Mouse (Mus musculus) intestine, embryonic 15.5 days (tissue): ENCODE results near the gene Aanat. TPM values are rescaled to one million over a fixed set of nuclear protein-coding genes. Genes with fewer than 3 reads are reported as not detected.
"Not testable (repeated sequence)": the region's sequence is repeated elsewhere in the genome, so short reads cannot be mapped to it uniquely, and the experiment has no call there.

Experiments
- ATAC-seq: fragments of 200-750 bp; cut with Nextera tagmentation; 2 replicates; pipeline ENCODE4 v1.8.0; 2017; ENCODE audit warnings: moderate TSS enrichment, moderate library complexity
- H3K27ac ChIP-seq: fragments of 300-500 bp; sonication (generic); 2 replicates; pipeline ENCODE4 v1.5.1; 2015; ENCODE audit warnings: mild to moderate bottlenecking, inconsistent platforms
- H3K27me3 ChIP-seq: fragments of 300-500 bp; sonication (generic); replicated peaks from 2 replicates; pipeline ENCODE4 v1.6.1; 2015; ENCODE audit warnings: inconsistent platforms
- H3K36me3 ChIP-seq: fragments of 300-500 bp; sonication (generic); 2 replicates; pipeline ENCODE4 v1.6.1; 2015; ENCODE audit warnings: inconsistent platforms
- H3K4me1 ChIP-seq: fragments of 300-500 bp; sonication (generic); replicated peaks from 2 replicates; pipeline ENCODE4 v1.6.1; 2015; ENCODE audit warnings: inconsistent platforms
- H3K4me2 ChIP-seq: fragments of 300-500 bp; sonication (generic); replicated peaks from 2 replicates; pipeline ENCODE4 v1.6.1; 2015; ENCODE audit warnings: mild to moderate bottlenecking, inconsistent platforms
- H3K4me3 ChIP-seq: fragments of 300-500 bp; sonication (generic); replicated peaks from 2 replicates; pipeline ENCODE4 v1.5.1; 2015; ENCODE audit warnings: inconsistent platforms
- H3K9ac ChIP-seq: fragments of 300-500 bp; sonication (generic); 2 replicates; pipeline ENCODE4 v1.6.1; 2015; ENCODE audit warnings: inconsistent platforms
- H3K9me3 ChIP-seq: fragments of 300-500 bp; sonication (generic); 2 replicates; pipeline ENCODE4 v1.6.1; 2016; ENCODE audit warnings: inconsistent platforms
- WGBS: fragments of 180-500 bp; shearing (Covaris S2); methylation state at CpG from one replicate; pipeline ENCODE4 v1.1.7; 2015; 5-methylcytosine and 5-hydroxymethylcytosine counted together
- polyA plus RNA-seq: library from polyadenylated mRNA; unstranded; fragments of >200 nt; fragmentation: Nextera tagmentation; extraction: Ambion mirVana; gene quantifications from 2 replicates; pipeline ENCODE4 v1.2.1, GENCODE M21; 2015

Gene Aanat
- polyA plus RNA-seq, 1 experiment from 2014 or later: not detected

- 0 out of 2 replicates have a peak, but pooled peaks cover 2% of the 10 kb centered on the region for H3K36me3 ChIP-seq
- 85% methylated on average over 8 of the region's 8 CpGs for WGBS
- H3K27me3 ChIP-seq: no peaks in the 10 kb centered on the region
- no peaks in the 10 kb centered on the region for H3K4me1 ChIP-seq
- no peak overlapping the region for H3K4me3 ChIP-seq
- no peak for ATAC-seq
- H3K27ac ChIP-seq: no peak overlapping the region
- H3K4me2 ChIP-seq: no peak overlapping the region
- no peak overlapping the region for H3K9ac ChIP-seq
- H3K9me3 ChIP-seq: no peaks in the 10 kb centered on the region
Measured at GRCm38 (mm10) chr11:116598193-116598592, 12.0 kb downstream of the Aanat start.

GRCm38 (mm10) chr11:116599230-116599629 lies 13.0 kb downstream of the Aanat start:
- H3K4me1 ChIP-seq: no peaks in the 10 kb centered on the region
- H3K4me3 ChIP-seq: no peak overlapping the region
- no peaks in the 10 kb centered on the region for H3K27me3 ChIP-seq
- ATAC-seq: no peak
- H3K9me3 ChIP-seq: no peaks in the 10 kb centered on the region
- H3K4me2 ChIP-seq: no peak overlapping the region
- 95% methylated on average over 15 of the region's 15 CpGs for whole genome bisulfite sequencing
- H3K27ac ChIP-seq: no peak overlapping the region
- H3K9ac ChIP-seq: no peak overlapping the region
- H3K36me3 ChIP-seq: 0 out of 2 replicates have a peak, but pooled peaks cover 6% of the 10 kb centered on the region

GRCm38 (mm10) chr11:116601166-116601565 lies 14.9 kb downstream of the Aanat start:
- H3K4me1 ChIP-seq: no peaks in the 10 kb centered on the region
- H3K27me3 ChIP-seq: no peaks in the 10 kb centered on the region
- 97% methylated on average over 8 of the region's 8 CpGs for WGBS
- no peak overlapping the region for H3K4me2 ChIP-seq
- no peak overlapping the region for H3K4me3 ChIP-seq
- no peak overlapping the region for H3K27ac ChIP-seq
- no peaks in the 10 kb centered on the region for H3K9me3 ChIP-seq
- no peak for ATAC-seq
- H3K9ac ChIP-seq: no peak overlapping the region
- 0 out of 2 replicates have a peak, but pooled peaks cover 6% of the 10 kb centered on the region for H3K36me3 ChIP-seq

- no peak overlapping the region for H3K4me2 ChIP-seq
- 92% methylated on average over 8 of the region's 8 CpGs for WGBS
Measured at GRCm38 (mm10) chr11:116602043-116602442, 15.8 kb downstream of the Aanat start.

GRCm38 (mm10) chr11:116603339-116603738 lies 17.1 kb downstream of the Aanat start:
- no peak for ATAC-seq
- no peaks in the 10 kb centered on the region for H3K4me1 ChIP-seq
- H3K27ac ChIP-seq: no peak overlapping the region
- 90% methylated on average over 10 of the region's 10 CpGs for WGBS
- H3K9me3 ChIP-seq: no peaks in the 10 kb centered on the region
- H3K9ac ChIP-seq: no peak overlapping the region
- H3K36me3 ChIP-seq: 0 out of 2 replicates have a peak, but pooled peaks cover 6% of the 10 kb centered on the region
- no peak overlapping the region for H3K4me2 ChIP-seq
- no peaks in the 10 kb centered on the region for H3K27me3 ChIP-seq
- no peak overlapping the region for H3K4me3 ChIP-seq

More at GRCm38 (mm10) chr11:116602043-116602442, 15.8 kb downstream of the Aanat start:
- Histone ChIP-seq H3K4me1 (no peaks in the 10 kb centered on the region), H3K9ac (no peak overlapping the region), H3K36me3 (0 out of 2 replicates have a peak, but pooled peaks cover 6% of the 10 kb centered on the region), H3K9me3 (no peaks in the 10 kb centered on the region), H3K27me3 (no peaks in the 10 kb centered on the region), H3K4me3 (no peak overlapping the region), H3K27ac (no peak overlapping the region)
- ATAC-seq: no peak

- Histone ChIP-seq H3K9me3 (no peaks in the 10 kb centered on the region), H3K36me3 (0 out of 2 replicates have a peak, but pooled peaks cover 4% of the 10 kb centered on the region), H3K9ac (no peak overlapping the region), H3K4me2 (no peak overlapping the region), H3K27ac (no peak overlapping the region), H3K27me3 (no peaks in the 10 kb centered on the region), H3K4me1 (no peaks in the 10 kb centered on the region), H3K4me3 (no peak overlapping the region)
- WGBS: 85% methylated on average over 12 of the region's 12 CpGs
- ATAC-seq: no peak
Measured at GRCm38 (mm10) chr11:116604097-116604496, 17.9 kb downstream of the Aanat start.

GRCm38 (mm10) chr11:116607717-116608116 lies 21.5 kb downstream of the Aanat start:
- Histone ChIP-seq H3K4me1 (0 out of 2 replicates have a peak, but pooled peaks cover 4% of the 10 kb centered on the region), H3K27me3 (no peaks in the 10 kb centered on the region), H3K36me3 (0 out of 2 replicates have a peak, but pooled peaks cover 4% of the 10 kb centered on the region), H3K9ac (no peak overlapping the region), H3K27ac (no peak overlapping the region), H3K4me2 (no peak overlapping the region), H3K9me3 (no peaks in the 10 kb centered on the region), H3K4me3 (no peak overlapping the region)
- no peak for ATAC-seq
- WGBS: 88% methylated on average over 3 of the region's 3 CpGs

GRCm38 (mm10) chr11:116609965-116610630 lies 23.9 kb downstream of the Aanat start:
- 77% methylated on average over 15 of the region's 15 CpGs for WGBS
- no peaks in the 10 kb centered on the region for H3K27me3 ChIP-seq
- no peak overlapping the region for H3K4me2 ChIP-seq
- no peak overlapping the region for H3K4me3 ChIP-seq
- H3K4me1 ChIP-seq: 0 out of 2 replicates have a peak, but pooled peaks cover 4% of the 10 kb centered on the region
- no peaks in the 10 kb centered on the region for H3K36me3 ChIP-seq
- no peak for ATAC-seq
- no peak overlapping the region for H3K27ac ChIP-seq
- H3K9ac ChIP-seq: no peak overlapping the region
- H3K9me3 ChIP-seq: no peaks in the 10 kb centered on the region

- not testable (repeated sequence) for H3K27ac ChIP-seq, ATAC-seq, H3K9me3 ChIP-seq, H3K36me3 ChIP-seq, H3K27me3 ChIP-seq, H3K4me2 ChIP-seq, H3K4me3 ChIP-seq, H3K9ac ChIP-seq
- H3K4me1 ChIP-seq: peaks cover 14% of the 10 kb centered on the region
- 91% methylated on average over 9 of the region's 9 CpGs for WGBS
Measured at GRCm38 (mm10) chr11:116611168-116611567, 24.9 kb downstream of the Aanat start.

GRCm38 (mm10) chr11:116611883-116612282 lies 25.7 kb downstream of the Aanat start:
- no peak for ATAC-seq
- Histone ChIP-seq H3K9ac (no peak overlapping the region), H3K4me3 (no peak overlapping the region), H3K4me2 (no peak overlapping the region), H3K36me3 (no peaks in the 10 kb centered on the region), H3K27ac (no peak overlapping the region), H3K9me3 (no peaks in the 10 kb centered on the region), H3K27me3 (no peaks in the 10 kb centered on the region), H3K4me1 (peaks cover 20% of the 10 kb centered on the region)
- WGBS: 91% methylated on average over 9 of the region's 9 CpGs

- Histone ChIP-seq H3K4me2 (no peak overlapping the region), H3K27me3 (no peaks in the 10 kb centered on the region), H3K9ac (no peak overlapping the region), H3K27ac (no peak overlapping the region), H3K9me3 (no peaks in the 10 kb centered on the region), H3K36me3 (no peaks in the 10 kb centered on the region), H3K4me3 (no peak overlapping the region), H3K4me1 (peaks cover 20% of the 10 kb centered on the region)
- 92% methylated on average over 1 of the region's 1 CpGs for WGBS
- no peak for ATAC-seq
Measured at GRCm38 (mm10) chr11:116612554-116612953, 26.3 kb downstream of the Aanat start.

- no peak overlapping the region for H3K4me3 ChIP-seq
- no peak for ATAC-seq
- H3K9ac ChIP-seq: no peak overlapping the region
- 86% methylated on average over 6 of the region's 6 CpGs for WGBS
- H3K9me3 ChIP-seq: no peaks in the 10 kb centered on the region
- H3K4me2 ChIP-seq: no peak overlapping the region
- peaks cover 23% of the 10 kb centered on the region for H3K4me1 ChIP-seq
- no peaks in the 10 kb centered on the region for H3K27me3 ChIP-seq
- H3K36me3 ChIP-seq: no peaks in the 10 kb centered on the region
- H3K27ac ChIP-seq: no peak overlapping the region
Measured at GRCm38 (mm10) chr11:116613234-116613633, 27.0 kb downstream of the Aanat start.
